Mouse (Mus musculus) left cerebral cortex, adult 9 months (tissue): ENCODE results near the gene Txnl4b.

Experiments used
- DNase-seq, 2 experiments: peaks; one replicate each; pipeline ENCODE4 v3.0.0; 2022; ENCODE audit warnings: low spot score in 2 of 2

Gene Txnl4b

DNA sequence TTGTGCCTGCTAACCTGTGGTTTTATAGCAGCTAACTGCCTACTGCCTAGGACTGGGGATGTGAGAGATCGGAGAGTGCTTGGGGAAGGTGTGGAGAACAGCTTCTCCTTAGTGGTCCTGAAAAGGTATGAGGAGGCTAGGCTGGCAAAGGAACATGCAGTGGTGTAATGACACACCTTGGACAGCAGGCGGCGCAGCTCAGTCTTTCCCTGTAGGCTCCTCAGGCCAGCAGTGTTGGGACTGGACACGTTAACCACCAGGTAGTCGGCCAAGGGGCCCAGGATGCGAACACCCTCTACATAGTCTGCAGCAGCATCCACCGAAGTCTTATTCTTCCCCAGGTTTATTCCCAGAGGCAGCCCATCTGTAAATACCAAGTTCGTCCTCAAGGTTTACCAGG is 30.2 kb downstream of the Txnl4b start:
- DNase-seq = peak in 1 of 2 experiments; percentile 30

- DNase-seq = no peak
Observed at GRCm38 (mm10) chr8:109606725-109607124, 41.0 kb downstream of the Txnl4b start.

DNA sequence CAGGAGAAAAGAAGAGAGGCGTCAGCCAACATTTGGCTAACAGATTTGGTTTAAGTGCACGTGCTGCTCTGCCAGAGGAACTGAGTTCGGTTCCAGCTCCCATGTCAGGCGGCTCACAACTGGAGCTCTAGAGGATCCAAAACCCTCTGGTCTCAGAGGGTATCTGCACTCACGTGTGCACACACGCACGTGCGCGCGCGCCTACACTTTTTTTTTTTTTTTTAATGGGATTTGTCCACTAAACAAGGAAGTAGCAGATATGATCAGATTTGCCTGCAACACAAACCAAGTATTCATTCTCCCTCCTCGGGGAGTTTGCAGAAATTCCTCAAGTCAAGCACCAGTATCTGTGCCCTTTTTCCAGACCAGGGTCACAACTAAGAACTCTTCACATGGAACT is 42.0 kb downstream of the Txnl4b start:
- no peak for DNase-seq

- DNase-seq = peak; percentile 97 to 98
Observed at GRCm38 (mm10) chr8:109608271-109609152, 42.8 kb downstream of the Txnl4b start, which contains the start of gene Dhodh. Gene Dhodh (minus strand): TSS chr8:109608673.

DNA sequence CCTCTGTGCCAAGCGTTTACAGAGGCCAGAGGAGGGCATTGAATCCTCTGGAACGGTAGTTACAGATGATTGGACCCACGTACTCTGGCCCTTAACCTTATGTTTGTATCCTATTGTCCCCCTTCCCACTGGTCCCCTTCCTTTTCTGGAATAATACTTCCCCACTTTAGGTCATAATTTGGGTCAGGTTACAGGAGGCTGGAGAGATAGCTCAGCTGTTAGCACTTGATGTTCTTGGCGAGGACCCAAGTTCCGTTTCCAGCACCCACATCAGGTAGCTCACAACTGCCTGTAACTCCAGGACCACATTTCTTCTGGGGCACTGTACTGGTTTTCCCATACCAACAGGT is 43.4 kb downstream of the Txnl4b start:
- DNase-seq = no peak

GRCm38 (mm10) chr8:109614243-109615210 is 48.8 kb downstream of the Txnl4b start, which contains the start of gene Pkd1l3:
Gene Pkd1l3 (plus strand): TSS chr8:109614517.
- peak in 1 of 2 experiments; percentile 23 for DNase-seq

GRCm38 (mm10) chr8:109615569-109615968 is 49.9 kb downstream of the Txnl4b start:
- no peak for DNase-seq
